Mouse (Mus musculus): Measurements from ENCODE around the gene Rerg.

Gene Rerg

DNA sequence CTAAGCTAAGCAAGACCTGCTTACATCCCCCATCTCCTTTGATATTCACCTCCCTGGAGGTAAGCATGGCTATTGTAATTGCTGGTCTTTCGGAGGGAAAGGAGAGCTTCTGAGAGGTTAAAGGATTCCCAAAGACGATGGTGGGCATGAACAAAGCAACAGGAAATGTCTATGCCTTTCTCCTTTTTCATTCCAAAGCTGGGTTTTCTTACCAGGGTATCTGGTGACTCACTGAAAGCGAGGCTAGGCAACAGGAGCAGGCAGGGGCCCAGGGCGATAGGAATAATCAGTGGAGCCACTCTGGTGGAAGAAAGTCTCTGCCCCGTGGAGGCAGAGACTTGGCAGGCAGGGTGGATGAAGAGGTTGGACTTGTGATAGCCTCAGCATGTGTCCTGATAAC, at the start of gene Rerg:
Gene Rerg, minus strand, starts transcription at position 272 of the 400 bp plus-strand sequence.
- no peak for DNase-seq (ENCODE audit: low read depth, low spot score)

- no peak for DNase-seq (ENCODE audit: low read depth, low spot score)
Observed at GRCm38 (mm10) chr6:137217841-137218463, 47.7 kb upstream of the Rerg start.

DNA sequence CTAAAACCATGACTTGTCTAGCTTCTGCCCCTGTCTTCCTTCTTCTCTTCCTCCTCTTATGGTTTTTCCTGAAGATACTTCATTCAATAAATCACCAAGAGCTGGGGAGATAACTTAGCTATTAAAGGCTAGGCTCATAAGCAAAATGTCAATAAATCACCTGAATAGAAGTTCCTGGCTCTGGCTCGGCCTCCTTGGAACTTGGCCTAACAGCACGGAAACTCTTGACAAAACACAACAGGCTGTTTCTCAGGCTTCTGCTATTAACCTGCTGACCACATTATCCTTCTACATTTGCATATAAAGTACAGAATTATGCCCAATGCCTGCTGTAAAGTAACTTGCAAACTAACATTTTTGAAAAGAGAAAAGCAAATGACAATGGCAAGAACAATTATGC, 41.1 kb upstream of the Rerg start:
- no peak for DNase-seq (ENCODE audit: low read depth, low spot score)

DNA sequence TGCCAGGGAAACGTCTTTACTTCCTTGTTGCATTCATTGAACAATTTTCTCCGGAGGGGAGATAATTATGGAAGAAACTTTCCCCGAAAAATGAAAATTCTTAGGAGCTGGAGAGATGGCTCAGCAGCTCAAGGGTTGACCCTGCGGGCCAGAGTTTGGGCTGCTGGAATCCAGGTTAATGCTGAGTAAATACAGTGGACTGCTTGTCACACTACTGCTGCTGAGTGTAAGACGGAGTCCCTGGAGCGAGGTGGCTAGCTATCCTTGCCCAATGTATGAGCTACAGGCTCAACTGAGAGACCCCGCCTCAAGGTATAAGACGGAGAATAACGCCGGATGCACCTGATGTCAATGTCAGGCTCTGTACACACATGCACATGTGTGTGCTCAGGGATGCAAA, 40.7 kb upstream of the Rerg start:
- no peak for DNase-seq (ENCODE audit: low read depth, low spot score)

- DNase-seq (ENCODE audit: low read depth, low spot score): peak; percentile 8
Observed at GRCm38 (mm10) chr6:137209992-137210391, 39.7 kb upstream of the Rerg start.

GRCm38 (mm10) chr6:137207126-137207525, 36.8 kb upstream of the Rerg start:
- DNase-seq (ENCODE audit: low read depth, low spot score): no peak

DNA sequence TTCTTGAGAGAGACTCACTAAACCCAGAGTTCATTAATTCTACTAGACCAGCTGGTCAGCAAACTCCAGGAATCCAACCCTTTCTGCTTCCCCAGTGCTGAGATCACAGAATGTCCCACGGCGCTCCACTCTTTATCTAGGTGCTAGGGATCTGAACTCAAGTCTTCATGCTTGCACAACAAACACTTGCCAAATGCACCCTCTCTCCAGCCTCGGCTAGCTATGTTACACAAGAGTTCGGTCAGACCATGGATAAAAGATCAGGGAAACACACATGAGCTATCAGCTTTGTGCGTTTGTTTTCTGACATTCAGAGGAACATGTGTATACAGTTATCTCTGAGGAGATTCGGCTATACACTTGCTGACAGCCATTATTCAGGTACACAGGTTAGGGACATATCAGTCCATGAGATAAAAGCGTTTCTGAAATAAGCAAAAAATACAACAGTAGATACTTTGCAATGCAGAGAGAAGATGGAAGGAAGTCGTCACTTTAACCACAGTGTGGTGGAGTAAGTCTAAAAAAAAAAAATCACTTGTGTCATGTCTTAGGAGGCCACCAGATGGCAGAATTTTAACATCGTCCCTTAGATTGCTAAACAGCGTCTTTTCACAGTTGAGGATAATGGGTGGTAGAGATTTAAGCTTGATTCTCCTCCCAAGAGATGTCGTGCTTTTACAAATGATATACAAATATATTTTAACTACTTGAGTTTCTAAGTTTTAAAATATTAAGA, 35.5 kb upstream of the Rerg start:
- DNase-seq (ENCODE audit: low read depth, low spot score): peak; percentile 36

DNA sequence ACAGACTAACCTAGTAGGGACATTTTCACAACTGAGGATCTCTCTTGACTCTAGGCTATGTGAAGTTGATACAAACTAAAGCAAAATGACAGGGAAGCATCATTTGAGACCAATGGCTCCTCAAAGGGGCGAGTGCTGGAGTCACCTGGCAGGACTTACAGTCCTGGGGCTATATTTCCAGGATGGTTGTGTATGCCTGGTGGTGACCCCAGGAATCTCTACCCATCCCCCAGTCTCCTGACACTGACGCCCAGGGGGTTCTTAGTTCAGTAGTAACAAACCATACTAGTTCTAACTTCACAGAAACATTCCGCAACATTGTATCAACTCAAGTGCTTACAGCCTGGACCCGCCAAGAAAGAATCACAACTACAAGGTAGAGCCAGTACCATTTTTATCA, 32.4 kb upstream of the Rerg start:
- DNase-seq (ENCODE audit: low read depth, low spot score): no peak

GRCm38 (mm10) chr6:137201578-137201977, 31.3 kb upstream of the Rerg start:
- DNase-seq (ENCODE audit: low read depth, low spot score): no peak

- no peak for DNase-seq (ENCODE audit: low read depth, low spot score)
Observed at GRCm38 (mm10) chr6:137201166-137201565, 30.9 kb upstream of the Rerg start.

DNA sequence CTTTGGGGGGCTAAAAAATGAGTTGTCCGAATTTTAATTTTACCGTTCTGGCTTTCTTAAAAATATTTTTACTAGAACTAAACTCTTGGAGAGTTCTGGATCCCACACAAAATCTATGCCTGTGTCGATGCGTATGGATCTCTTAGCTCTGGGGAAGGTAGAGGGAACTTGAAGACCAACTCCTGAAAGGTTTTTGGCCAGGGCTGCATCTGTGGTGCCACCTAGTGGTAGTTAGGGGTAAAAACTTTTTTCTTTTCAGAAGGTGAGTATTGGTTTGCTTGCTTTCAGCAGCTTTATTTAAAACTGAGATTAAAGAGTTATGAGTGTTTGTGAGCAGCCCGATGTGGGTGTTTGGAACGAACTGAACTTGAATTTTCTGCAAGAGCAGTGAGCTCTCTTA, 21.8 kb upstream of the Rerg start:
- no peak for DNase-seq (ENCODE audit: low read depth, low spot score)

DNA sequence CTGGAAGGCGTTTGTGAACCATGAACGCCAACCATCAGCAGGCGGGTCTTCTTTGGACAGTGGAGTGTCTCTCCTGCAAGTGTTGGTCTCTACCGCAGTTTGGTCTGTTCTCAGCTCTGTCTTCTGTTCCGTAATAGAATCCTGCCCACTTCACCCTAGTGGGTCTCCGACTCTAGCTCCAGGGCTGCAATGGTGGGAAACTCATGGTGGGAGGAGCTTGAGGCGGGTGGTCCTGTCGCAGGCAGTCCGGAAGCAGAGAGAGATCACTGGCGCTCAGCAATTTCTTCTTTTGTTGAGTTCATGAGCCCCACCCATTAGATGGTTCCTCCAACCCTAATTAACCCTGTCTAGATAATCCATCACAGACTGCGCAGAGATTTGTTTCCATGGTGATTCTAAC, 20.7 kb upstream of the Rerg start:
- DNase-seq (ENCODE audit: low read depth, low spot score): no peak

DNA sequence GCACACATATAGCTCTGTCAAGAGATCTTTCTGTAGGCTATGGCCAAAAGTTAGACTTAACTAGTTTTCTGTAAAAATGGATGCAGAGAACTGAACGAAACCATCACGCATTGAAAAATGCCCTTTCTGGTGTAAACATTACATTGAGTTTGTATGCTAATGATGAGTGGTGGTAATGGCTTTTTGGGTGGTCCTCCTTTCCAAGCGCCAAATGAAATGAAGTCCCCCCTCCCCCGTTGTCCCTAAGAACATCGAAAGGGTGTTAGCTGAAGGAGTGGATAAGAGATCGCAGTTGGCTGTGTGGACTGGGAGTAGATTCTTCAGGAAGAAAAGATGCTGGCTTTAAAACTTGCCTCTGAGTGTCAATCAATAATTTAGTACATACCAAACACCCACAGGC, 20.3 kb upstream of the Rerg start:
- DNase-seq (ENCODE audit: low read depth, low spot score): no peak

- no peak for DNase-seq (ENCODE audit: low read depth, low spot score)
Observed at GRCm38 (mm10) chr6:137188375-137188926, 18.2 kb upstream of the Rerg start.

- DNase-seq (ENCODE audit: low read depth, low spot score): no peak
Observed at GRCm38 (mm10) chr6:137187426-137187825, 17.1 kb upstream of the Rerg start.

DNA sequence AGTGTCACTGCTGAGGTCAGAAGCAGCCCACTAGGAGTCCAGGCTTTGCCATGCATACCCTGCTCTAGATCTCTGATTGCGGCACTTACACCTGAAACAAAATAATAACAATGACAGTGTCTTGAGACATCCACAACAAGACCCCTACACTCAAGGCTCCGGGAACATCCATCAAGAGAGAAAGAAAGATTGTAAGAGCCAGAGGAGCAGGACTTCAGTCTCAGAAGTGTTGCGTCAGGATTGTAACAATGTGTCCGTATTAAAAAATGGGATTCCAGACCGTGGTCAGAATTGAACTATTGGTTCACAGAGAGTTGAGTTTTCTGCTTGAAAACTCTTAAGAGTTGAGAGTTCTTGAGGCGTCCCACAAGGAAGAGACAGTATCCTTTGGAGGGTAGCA, 10.3 kb upstream of the Rerg start:
- no peak for DNase-seq (ENCODE audit: low read depth, low spot score)

- DNase-seq (ENCODE audit: low read depth, low spot score): no peak
Observed at GRCm38 (mm10) chr6:137180115-137180514, 9.8 kb upstream of the Rerg start.

DNA sequence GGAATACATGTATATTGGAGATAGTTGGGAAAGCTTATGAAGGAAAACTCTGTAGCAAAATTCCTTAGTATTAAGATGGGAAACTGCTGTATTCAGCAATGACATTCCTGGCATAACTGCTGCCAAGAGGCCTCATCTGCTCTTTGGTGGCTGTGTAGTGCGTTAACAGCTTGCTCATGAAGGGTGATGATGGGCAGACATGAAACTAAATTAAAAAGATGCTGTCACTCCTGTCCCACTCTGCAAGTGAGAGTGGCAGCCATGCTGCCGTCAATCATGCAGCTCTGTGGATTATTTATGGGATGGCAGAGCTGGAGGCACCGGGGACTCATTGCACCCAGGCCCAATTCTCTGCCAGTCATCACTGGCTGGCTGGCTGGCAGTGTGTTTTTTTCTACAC, 8.7 kb upstream of the Rerg start:
- DNase-seq (ENCODE audit: low read depth, low spot score): no peak

DNA sequence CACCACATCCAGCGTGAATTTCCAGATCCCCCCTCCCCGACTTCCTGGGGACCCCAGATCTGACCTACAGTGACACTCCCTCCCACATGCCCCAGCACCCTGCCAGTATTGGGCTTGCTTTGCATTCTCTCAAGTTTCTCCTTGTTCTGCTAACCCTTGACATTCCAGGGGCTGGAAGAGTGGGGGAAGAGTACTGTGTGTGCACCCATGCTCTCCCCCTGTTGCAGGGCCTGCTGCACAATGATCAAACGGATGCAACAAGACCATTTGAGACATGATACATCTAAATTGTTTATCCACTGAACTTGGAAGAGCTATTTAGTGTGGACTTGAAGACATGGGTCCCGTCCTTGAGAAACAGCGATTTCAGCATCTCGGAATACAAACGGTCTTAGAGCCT, 349 bp upstream of the Rerg start:
- DNase-seq (ENCODE audit: low read depth, low spot score): no peak

DNA sequence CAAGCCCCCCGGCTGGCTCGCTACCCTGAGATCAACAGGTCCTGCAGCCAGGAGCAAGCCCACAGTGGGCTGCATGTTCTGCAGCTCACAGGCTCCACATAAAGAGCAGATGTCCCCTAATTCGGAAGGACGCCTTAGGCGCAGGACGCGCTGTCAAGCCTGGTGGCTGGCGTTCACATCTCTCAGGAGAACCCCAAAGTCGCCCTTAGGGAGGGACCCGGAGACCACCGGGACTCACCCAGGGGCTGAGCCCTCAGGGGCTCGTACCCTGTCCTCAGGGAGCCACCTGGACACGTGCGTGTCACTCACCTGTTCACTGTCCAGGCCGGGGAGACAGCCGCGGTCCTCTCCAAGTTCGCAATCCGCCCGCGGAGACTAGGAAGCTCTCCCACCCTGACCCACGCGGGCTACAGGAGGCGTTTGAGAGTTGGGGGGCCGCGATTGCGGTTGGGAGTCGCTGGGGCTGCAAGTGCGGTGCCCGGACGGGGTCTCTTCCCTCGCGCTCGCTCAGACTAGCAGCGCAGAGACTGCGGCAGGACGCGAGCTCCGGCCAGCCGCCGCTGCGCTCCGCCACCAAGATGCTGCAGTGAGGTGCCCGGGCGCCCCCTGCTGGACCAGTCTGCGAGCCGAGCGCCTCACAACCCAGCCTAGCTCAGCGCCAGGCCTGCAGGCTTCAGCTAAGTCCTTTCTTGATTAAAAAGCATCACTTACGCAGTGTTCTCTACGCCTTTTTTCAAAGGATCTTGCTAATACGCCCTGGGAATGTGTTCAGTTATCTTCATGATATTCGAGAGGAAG, 927 bp downstream of the Rerg start:
- peak; percentile 67 for DNase-seq (ENCODE audit: low read depth, low spot score)

GRCm38 (mm10) chr6:137166843-137167242, 3.5 kb downstream of the Rerg start:
- DNase-seq (ENCODE audit: low read depth, low spot score): no peak

DNA sequence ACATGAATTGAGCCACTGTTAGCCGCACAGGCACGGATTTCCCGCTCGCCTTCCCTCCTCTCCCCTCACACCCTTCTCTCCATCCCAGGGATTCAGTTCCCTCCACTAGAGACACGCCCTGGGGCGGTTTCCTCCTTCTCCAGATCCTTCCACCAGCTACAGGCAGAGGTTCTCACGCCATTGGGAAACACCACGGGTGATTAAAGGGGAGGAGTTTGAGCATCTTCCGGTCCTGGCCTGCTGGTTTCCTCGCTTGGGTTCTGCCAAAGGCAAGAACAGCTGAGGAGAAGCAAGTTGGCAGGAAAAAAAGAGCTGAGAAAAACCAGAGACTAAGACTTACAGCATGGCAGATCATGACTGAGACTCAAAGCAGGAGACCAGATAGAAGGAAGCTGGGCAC, 6.7 kb downstream of the Rerg start:
- DNase-seq (ENCODE audit: low read depth, low spot score): no peak

All from retina, adult 2 months (tissue).